Mouse (Mus musculus) midbrain, postnatal 0 days (tissue): Measurements from ENCODE around the gene Adora1. TPM values are rescaled to one million over a fixed set of nuclear protein-coding genes. Genes with fewer than 3 reads are reported as not detected.

ENCODE experiments used
- ATAC-seq: fragments of 200-750 bp; cut with Nextera tagmentation; 2 replicates; pipeline ENCODE4 v1.8.0; 2017; ENCODE audit warnings: moderate number of reproducible peaks, mild to moderate bottlenecking, moderate TSS enrichment, moderate library complexity; ENCODE audit not compliant: low FRiP score
- DNase-seq: peaks from one replicate; pipeline ENCODE4 v3.0.0-alpha.2; 2015; ENCODE audit warnings: low spot score
- H3K27ac ChIP-seq: fragments of 300-500 bp; sonication (generic); 2 replicates; pipeline ENCODE4 v1.5.1; 2014; ENCODE audit warnings: low read depth, mild to moderate bottlenecking, low read length, mixed read lengths
- H3K27me3 ChIP-seq: fragments of 300-500 bp; sonication (generic); 2 replicates; pipeline ENCODE4 v1.6.1; 2014; ENCODE audit warnings: low read length, control low read depth, mixed read lengths; ENCODE audit not compliant: insufficient read depth
- H3K36me3 ChIP-seq: fragments of 300-500 bp; sonication (generic); 2 replicates; pipeline ENCODE4 v1.6.1; 2014; ENCODE audit warnings: low read length, control low read depth, mixed read lengths; ENCODE audit not compliant: insufficient read depth
- H3K4me1 ChIP-seq: fragments of 300-500 bp; sonication (generic); 2 replicates; pipeline ENCODE4 v1.6.1; 2014; ENCODE audit warnings: mild to moderate bottlenecking, control low read depth, antibody characterized with exemption, low read length, mixed read lengths; ENCODE audit not compliant: insufficient read depth
- H3K4me2 ChIP-seq: fragments of 300-500 bp; sonication (generic); 2 replicates; pipeline ENCODE4 v1.6.1; 2014; ENCODE audit warnings: low read depth, mild to moderate bottlenecking, low read length, mixed read lengths; ENCODE audit not compliant: poor library complexity, severe bottlenecking
- H3K4me3 ChIP-seq: fragments of 300-500 bp; sonication (generic); 2 replicates; pipeline ENCODE4 v1.5.1; 2014; ENCODE audit warnings: low read depth, mild to moderate bottlenecking, low read length, moderate library complexity
- H3K9ac ChIP-seq: fragments of 300-500 bp; sonication (generic); replicated peaks from 2 replicates; pipeline ENCODE4 v1.6.1; 2014; ENCODE audit warnings: mild to moderate bottlenecking, low read length, moderate library complexity, mixed read lengths; ENCODE audit not compliant: poor library complexity, severe bottlenecking
- H3K9me3 ChIP-seq: fragments of 300-500 bp; sonication (generic); 2 replicates; pipeline ENCODE4 v1.6.1; 2016; ENCODE audit warnings: low read length, control low read depth
- CTCF ChIP-seq: IDR thresholded peaks from 2 replicates; pipeline ENCODE4 v1.5.1; 2016; ENCODE audit warnings: antibody characterized with exemption, mild to moderate bottlenecking
- WGBS: fragments of 180-500 bp; shearing (Covaris S2); extraction: QIAGEN DNeasy Blood & Tissue Kit; methylation state at CpG from one replicate; pipeline ENCODE4 v1.1.7; 2014; 5-methylcytosine and 5-hydroxymethylcytosine counted together
- polyA plus RNA-seq: library from polyadenylated mRNA; unstranded; fragments of >200 nt; fragmentation: Nextera tagmentation; extraction: Ambion mirVana; gene quantifications from 2 replicates; pipeline ENCODE4 v1.2.1, GENCODE M21; 2015
- total RNA-seq: library from RNA; depleted of rRNA; stranded (reverse); fragments of >200 nt; gene quantifications from 2 replicates; pipeline ENCODE4 v1.2.3, GENCODE M21; 2014; rRNA removed

Gene Adora1
- total RNA-seq, result 45.1 and 54.2 TPM in 2 replicates
- 32.5 and 35.6 TPM in 2 replicates for polyA plus RNA-seq

GRCm38 (mm10) chr1:134235391-134235921 is at the start of gene Adora1:
Gene Adora1, minus strand, starts transcription at chr1:134235431.
- H3K4me3 ChIP-seq, result peak within 1 kb of the TSS; percentile 54
- H3K4me1 ChIP-seq, result peaks cover 17% of the 10 kb centered on the region
- 1% methylated on average over 20 of the region's 37 CpGs for WGBS
- TF ChIP-seq CTCF, result no peak
- peak; percentile 29 for DNase-seq
- H3K36me3 ChIP-seq, result no peaks in the 10 kb centered on the region
- ATAC-seq, result peak; percentile 49; the same call in 1 of the 2 replicates
- H3K27me3 ChIP-seq, result no peaks in the 10 kb centered on the region
- peak within 1 kb of the TSS; percentile 57 for H3K27ac ChIP-seq
- H3K9me3 ChIP-seq, result no peaks in the 10 kb centered on the region
- H3K4me2 ChIP-seq, result peak within 1 kb of the TSS; percentile 92
- H3K9ac ChIP-seq, result peak within 1 kb of the TSS; percentile 68

DNA sequence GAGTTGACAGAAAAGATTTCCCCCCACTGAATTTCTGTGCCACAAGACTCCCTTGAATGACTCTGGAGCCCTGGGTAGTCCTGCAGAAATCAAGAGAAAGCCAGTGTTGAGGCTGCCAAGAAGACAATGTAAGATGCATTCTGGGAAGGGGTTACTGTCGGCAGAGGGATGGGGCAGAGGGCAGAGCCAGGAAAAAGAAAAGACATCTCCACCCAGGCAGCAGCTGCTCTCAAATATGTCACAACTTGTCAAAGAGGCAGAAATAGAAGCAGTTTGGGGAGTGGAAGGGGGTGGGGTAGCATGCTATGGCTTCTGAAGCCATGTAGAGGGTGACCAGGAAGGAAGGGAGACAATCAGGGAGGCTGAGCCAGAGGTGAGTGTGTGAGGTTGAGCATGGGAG is 47.9 kb upstream of the Adora1 start:
- Histone ChIP-seq H3K27ac (no peak overlapping the region), H3K36me3 (no peaks in the 10 kb centered on the region), H3K4me3 (no peak overlapping the region), H3K9ac (no peak overlapping the region), H3K9me3 (no peaks in the 10 kb centered on the region), H3K4me2 (no peak overlapping the region), H3K4me1 (no peaks in the 10 kb centered on the region), H3K27me3 (0 out of 2 replicates have a peak, but pooled peaks cover 3% of the 10 kb centered on the region)
- TF ChIP-seq CTCF, result no peak
- 37% methylated on average over 1 of the region's 1 CpGs for WGBS
- ATAC-seq, result no peak
- DNase-seq, result no peak

DNA sequence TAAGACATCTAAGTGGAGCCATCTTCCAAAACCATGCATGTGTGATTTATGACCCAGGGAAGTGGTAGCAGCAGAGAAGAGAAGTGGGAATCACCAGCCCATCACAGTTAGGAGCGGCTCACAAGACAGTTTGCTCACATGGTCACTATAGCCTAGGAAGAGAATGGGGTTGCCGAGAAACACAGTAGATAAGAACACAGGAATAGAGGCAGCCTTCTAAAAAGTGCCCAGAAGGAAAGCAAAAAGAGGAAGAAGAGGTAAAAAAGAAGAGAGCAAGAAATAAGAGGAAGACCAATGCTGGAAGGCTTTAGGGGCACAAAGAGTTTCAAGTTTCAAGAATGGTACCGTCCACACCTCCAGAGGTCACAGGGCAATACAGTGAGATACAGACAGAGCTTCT is 47.1 kb upstream of the Adora1 start:
- H3K4me3 ChIP-seq, result no peak overlapping the region
- no peak overlapping the region for H3K27ac ChIP-seq
- ATAC-seq (no peak), DNase-seq (no peak)
- TF ChIP-seq CTCF, result no peak
- H3K36me3 ChIP-seq, result no peaks in the 10 kb centered on the region
- H3K9ac ChIP-seq, result no peak overlapping the region
- no peaks in the 10 kb centered on the region for H3K9me3 ChIP-seq
- no peak overlapping the region for H3K4me2 ChIP-seq
- no peaks in the 10 kb centered on the region for H3K4me1 ChIP-seq
- H3K27me3 ChIP-seq, result 0 out of 2 replicates have a peak, but pooled peaks cover 3% of the 10 kb centered on the region
- 83% methylated on average over 3 of the region's 3 CpGs for WGBS

- WGBS, result 67% methylated on average over 4 of the region's 4 CpGs
- no peak overlapping the region for H3K27ac ChIP-seq
- H3K27me3 ChIP-seq, result 0 out of 2 replicates have a peak, but pooled peaks cover 3% of the 10 kb centered on the region
- no peak overlapping the region for H3K4me2 ChIP-seq
- no peak overlapping the region for H3K4me3 ChIP-seq
- no peaks in the 10 kb centered on the region for H3K36me3 ChIP-seq
- TF ChIP-seq CTCF, result no peak
- ATAC-seq, result no peak
- H3K9ac ChIP-seq, result no peak overlapping the region
- no peaks in the 10 kb centered on the region for H3K4me1 ChIP-seq
- H3K9me3 ChIP-seq, result no peaks in the 10 kb centered on the region
- no peak for DNase-seq
These were observed 46.3 kb upstream of the Adora1 start for GRCm38 (mm10) chr1:134281563-134281962.

DNA sequence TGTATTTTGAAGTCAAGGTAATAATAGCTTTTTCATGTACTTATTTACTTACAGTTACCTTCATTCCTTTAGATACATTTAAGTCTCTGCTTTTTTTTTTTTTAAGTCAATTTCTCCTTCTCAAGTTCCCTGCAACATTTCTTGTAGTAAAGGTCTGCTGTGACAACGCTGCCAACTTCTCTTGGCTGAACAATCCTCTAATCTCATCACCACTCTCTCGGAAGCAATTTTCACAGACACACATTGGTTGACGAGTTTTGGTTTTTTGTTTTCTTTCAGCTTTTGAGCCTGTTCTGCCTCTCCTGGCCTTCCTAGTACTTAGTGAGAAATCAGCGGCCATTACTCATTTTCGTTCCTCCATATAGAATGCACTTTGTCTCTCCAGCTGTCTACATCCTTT is 44.9 kb upstream of the Adora1 start:
- no peaks in the 10 kb centered on the region for H3K36me3 ChIP-seq
- no peak overlapping the region for H3K27ac ChIP-seq
- no peak for ATAC-seq
- H3K9ac ChIP-seq, result no peak overlapping the region
- no peak for TF ChIP-seq CTCF
- H3K4me3 ChIP-seq, result no peak overlapping the region
- H3K9me3 ChIP-seq, result no peaks in the 10 kb centered on the region
- no peak for DNase-seq
- H3K4me2 ChIP-seq, result no peak overlapping the region
- 76% methylated on average over 5 of the region's 5 CpGs for WGBS
- no peaks in the 10 kb centered on the region for H3K4me1 ChIP-seq
- H3K27me3 ChIP-seq, result 0 out of 2 replicates have a peak, but pooled peaks cover 3% of the 10 kb centered on the region

DNA sequence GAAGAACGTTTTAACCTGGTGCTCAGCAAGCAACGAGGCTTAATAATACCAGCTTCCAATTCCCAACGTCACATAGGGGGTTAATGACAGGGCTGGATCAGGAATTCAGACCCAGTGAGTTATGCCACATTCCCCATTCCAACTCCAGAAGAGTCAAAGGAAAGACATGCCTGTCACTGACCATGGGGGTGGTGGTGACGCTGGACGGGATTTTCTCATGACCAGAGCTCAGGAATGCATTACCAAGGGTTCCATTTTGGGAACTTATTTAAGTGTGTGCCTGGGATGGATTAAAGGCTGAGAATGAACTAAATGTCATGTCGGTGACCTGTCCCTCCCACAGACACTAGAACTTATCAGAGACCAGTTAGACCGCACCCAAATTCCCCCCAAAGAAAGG is 41.6 kb upstream of the Adora1 start:
- H3K9ac ChIP-seq, result no peak overlapping the region

More for the DNA sequence above, 41.6 kb upstream of the Adora1 start:
- H3K9me3 ChIP-seq, result no peaks in the 10 kb centered on the region
- H3K4me3 ChIP-seq, result no peak overlapping the region
- H3K27ac ChIP-seq, result no peak overlapping the region
- H3K36me3 ChIP-seq, result no peaks in the 10 kb centered on the region
- WGBS, result 78% methylated on average over 7 of the region's 7 CpGs
- ATAC-seq (no peak), DNase-seq (no peak)
- no peaks in the 10 kb centered on the region for H3K27me3 ChIP-seq
- no peak for TF ChIP-seq CTCF
- no peaks in the 10 kb centered on the region for H3K4me1 ChIP-seq
- H3K4me2 ChIP-seq, result no peak overlapping the region
